Mouse (Mus musculus): ENCODE data around the gene Srpk3.
"Not testable (repeated sequence)": the region's sequence is repeated elsewhere in the genome, so short reads cannot be mapped to it uniquely, and the experiment has no call there.

Gene Srpk3

DNA sequence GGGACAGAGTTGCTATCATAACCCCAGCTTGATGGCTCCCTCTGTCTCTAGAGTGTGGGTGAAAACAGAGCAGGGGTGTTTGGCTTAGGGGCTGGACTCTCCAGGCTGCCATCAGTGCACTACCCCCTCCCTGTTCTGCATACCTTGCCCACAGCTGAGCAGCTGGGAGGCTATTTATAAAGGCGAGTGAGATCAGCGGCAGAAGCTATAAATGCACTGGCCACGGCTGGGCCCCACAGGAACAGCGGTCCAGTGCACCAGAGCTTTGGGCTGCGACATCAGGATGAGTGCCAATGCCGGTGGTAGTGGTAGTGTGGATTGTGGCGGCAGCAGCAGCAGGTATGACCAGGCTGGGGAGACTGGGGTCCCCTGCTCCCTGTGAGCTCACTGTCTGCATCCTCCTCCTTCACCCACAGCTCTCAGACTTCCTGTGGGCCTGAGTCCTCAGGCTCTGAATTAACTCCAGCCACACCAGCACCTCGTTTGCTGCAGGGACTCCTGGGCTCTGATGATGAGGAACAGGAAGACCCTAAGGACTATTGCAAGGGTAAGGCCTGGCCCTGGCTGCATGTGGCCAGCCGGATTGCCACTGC is at the start of gene Srpk3:
Gene Srpk3 (plus strand): TSS at position 238 of the 593 bp plus-strand sequence.
- no peak for DNase-seq (ENCODE audit: low read depth, low spot score)

DNA sequence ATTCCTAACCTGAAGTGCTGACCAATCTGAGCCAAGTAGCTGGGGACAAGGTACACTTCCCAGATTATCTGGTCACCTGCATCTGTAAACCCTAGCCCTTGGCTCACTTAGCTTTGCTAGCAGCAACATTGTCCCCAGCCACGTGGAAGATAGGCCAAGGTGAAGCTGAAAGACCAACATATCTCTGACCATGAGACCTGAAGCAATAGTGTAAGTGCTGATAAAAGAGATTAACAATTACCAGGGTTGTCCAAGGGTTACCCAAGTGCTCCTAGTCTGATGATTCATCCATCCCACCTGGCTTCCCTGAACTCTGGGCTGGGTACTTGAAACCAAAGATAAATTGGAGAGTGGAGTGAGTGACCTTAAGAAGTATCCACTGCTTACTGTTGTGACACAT is 43.3 kb upstream of the Srpk3 start:
- no peak for DNase-seq (ENCODE audit: low read depth, low spot score)

DNA sequence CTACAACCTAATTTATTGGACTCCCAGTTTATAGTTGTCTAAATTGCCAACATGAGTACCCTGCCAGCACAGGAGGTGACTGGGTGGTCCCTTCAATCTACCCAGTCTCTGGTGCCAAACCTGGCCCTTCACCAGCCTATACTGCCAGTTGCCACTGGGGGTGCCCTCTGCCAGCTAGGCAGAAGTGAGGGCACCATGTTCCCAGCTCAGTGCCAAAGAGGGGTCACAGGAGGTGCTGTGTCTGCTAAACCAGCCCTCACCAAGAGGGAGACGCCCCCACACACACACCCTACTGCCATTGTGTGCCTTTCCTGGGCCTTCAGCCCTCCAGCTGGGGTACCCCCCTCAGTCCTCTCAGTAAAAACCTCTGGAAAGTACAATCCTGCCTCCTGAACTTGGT is 36.0 kb upstream of the Srpk3 start:
- no peak for DNase-seq (ENCODE audit: low read depth, low spot score)

DNA sequence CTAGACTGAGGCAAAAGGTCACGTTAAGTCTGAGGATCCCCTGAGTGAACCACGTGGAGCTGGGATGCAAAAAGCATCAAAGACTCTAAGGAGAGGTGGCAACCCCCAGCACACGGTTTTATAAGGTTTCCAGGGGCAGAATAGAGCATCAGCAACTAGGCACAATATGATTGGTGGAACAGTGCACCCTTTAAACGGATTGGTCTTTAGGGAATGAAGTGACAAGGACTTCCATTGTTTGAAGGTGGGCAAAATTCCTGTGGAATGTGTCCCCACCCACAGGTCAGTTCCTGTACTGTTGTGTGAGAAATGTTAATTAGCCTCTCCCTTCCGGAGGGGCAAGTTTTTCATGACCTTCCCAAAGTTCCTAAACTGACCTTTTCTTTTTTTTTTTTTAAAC is 35.1 kb upstream of the Srpk3 start:
- DNase-seq (ENCODE audit: low read depth, low spot score): no peak

DNA sequence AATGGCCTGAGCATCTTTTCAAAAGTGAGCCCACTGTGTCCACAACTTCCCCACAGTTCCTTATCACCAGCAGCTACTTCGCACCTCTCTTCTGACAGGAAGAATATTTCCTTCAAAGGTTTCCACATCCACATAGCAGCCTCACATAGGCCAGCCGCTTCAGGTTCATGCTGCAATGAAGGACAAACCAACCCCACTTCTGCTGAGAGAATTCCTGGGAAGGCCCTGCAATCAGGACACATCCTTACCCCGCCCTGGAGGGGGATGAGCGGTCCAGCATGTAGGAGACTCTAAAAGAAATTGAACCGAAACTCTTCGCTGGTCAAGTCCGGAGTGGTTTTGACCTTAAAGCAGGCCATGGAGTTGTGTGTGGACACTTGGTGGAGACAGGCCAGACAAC is 34.4 kb upstream of the Srpk3 start:
- not testable (repeated sequence) for DNase-seq (ENCODE audit: low read depth, low spot score)

DNA sequence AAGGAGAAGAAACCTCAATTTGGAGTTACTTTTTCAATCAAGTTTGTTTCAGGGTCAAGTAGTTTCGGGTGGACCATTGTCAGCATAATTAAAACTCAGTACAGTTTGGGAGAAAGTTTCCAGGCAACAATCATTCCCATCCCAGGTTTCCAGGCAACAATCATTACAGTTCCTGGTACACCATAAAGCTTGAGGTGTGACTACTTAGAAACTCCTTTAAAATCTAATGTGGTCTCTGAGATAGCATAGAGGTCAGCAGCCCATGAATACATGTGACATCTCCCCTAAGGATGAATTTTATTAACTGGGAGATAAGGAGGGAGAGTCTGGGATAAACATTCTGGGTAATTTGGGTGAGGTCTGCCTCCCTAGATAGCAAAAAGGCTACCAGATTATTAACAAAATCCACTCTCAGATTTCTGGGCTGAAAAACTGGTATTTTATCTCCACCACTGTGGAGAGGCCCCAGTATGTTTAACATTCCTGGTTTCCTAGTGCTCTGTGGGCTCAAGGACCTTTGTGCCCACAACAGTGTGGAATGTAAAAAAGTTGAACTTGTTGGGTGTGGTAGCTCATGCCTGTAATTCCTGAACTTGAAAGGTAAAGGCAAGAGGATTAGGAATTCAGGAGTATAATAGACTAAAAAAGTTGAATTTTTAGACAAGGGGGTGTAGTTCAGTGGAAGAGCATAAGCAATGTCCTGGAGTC is 29.3 kb upstream of the Srpk3 start:
- DNase-seq (ENCODE audit: low read depth, low spot score): no peak

DNA sequence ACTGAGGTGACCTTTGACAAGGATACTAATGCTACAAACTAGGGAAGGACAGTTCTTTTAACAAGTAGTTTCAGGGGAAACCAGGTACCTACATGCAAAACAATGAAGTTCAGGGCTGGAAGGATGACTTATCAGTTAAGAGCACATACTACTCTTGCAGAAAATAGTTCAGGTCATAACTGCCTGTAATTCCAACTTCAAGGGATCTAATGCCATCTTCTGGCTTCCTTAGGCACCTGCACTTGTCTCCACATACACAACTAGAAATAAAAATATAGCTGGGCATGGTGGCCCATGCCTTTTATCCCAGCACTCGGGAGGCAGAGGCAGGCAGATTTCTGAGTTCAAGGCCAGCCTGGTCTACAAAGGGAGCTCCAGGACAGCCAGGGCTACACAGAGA is 25.2 kb upstream of the Srpk3 start:
- no peak for DNase-seq (ENCODE audit: low read depth, low spot score)

DNA sequence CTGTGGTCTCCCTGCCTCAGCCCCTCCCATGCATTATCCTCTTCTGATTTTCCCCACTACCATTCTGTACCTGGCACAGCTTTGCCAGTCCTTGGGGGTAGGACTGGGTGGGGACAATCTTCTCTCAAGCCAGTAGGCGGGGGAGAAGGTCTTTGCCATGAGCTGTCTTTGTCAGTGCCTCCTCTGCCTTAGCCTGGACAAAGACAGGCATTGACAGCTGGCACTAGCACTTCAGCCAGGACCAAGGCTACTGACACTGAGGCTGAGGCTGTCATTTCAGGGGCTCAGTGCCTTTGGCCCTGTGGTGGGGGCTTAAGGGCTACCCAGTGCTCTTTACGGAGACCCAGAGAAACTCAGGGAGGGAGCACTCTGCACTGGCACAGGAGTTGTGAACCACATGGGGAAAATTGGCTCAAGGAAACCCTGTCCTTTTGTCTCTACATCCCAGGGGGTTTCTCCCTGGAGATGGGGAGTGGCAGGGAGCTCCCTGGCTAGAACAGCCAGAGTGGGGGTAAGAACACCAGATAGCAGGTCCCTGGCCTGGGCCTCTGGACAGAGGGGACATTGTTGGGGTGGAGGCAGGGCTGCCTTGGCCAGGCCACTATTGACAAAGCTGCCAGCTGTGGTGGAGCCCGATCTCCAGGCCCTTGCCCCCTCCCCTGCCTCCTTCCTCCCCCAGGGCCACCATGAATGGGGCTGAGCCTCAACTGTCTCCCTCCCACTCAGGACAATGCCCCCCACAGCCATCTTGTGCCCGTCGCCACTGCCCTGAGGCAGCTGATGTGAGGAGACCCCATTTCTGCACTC is 17.7 kb upstream of the Srpk3 start, which contains the start of gene Plxnb3:
Gene Plxnb3 (plus strand): TSS at position 757 of the 807 bp plus-strand sequence.
- no peak for DNase-seq (ENCODE audit: low read depth, low spot score)

DNA sequence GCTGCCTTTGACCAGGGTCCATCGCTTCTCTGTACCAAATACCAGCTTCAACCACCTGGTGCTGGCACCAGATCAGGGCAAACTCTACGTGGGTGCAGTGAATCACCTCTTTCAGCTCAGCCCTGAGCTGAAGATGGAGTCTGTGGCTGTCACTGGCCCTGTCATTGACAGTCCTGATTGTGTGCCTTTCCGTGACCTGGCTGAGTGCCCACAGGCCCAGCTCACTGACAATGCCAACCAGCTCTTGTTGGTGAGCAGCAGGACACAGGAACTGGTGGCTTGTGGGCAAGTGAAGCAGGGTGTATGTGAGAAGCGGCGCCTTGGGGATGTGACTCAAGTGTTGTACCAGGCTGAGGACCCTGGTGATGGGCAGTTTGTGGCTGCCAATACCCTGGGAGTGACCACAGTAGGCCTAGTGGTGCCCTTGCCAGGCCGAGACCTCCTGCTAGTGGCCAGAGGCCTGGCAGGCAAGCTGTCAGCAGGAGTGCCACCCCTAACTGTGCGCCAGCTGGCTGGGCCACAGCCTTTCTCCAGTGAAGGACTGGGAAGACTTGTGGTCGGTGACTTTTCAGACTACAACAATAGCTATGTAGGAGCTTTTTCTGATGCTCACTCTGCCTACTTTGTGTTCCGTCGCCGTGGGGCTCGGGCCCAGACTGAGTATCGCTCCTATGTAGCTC is 15.5 kb upstream of the Srpk3 start:
- no peak for DNase-seq (ENCODE audit: low read depth, low spot score)

DNA sequence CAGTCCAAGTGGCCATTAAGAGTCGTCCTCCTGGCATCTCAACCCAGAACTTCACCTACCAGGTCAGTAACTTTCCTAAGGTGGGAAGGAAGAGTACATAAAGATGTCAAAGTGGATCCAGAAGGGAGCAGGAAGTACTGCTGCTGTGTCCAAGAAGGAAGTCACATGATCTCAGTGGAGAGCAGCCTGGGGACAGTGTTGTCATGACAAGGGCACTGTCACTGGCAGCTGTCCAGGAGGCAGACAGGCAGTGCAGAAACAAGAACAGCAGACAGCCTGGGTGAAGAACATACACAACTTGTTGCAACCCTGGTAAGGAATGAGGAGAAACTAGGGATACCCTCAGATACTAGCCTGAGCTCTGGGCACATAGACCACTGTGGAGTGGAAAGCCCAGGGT is 8.9 kb upstream of the Srpk3 start:
- DNase-seq (ENCODE audit: low read depth, low spot score): no peak

DNA sequence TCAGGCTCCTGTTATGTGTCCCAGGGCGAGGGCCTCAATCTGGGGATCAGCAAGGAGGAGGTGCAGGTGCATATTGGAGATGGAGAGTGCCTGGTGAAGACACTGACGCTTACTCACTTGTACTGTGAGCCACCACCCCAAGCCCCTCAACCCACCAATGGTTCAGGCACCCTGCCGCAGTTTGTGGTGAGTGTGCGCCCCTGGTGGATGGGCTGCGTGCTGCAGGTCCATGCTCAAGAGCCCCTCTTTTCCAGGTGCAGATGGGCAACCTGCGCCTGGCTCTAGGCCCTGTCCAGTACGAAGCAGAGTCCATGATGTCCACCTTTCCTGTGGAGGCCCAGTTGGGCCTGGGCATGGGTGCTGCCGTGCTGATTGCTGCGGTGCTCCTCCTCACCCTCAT is 6.9 kb upstream of the Srpk3 start:
- no peak for DNase-seq (ENCODE audit: low read depth, low spot score)

DNA sequence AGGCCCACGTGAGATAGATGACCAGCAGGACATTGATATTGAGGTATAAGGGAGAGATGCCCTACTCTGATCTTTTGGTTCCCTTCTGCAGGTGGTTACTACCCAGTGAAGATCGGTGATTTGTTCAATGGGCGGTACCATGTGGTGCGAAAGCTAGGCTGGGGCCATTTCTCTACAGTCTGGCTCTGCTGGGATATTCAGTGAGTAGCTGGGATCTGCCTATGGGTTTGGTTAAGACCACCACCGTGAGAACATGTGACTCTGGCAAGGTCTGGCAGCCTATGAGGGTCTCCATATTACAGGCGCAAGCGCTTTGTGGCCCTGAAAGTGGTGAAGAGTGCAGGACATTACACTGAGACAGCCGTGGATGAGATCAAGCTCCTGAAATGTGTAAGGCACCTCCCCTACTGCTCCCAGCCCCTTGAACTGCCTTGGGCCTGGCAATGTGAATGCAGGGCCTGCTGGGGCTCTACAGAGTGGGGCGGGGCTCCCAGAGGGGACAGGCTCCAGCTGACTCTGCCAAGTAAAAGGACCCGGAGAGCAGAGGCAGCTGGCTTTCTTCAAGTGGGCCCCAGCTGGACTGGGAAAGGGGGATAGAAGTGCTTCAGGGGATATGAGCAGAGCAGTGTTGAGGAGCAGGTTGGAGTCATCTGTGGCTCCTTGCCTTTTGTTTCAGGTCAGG is 738 bp downstream of the Srpk3 start:
- DNase-seq (ENCODE audit: low read depth, low spot score): no peak

DNA sequence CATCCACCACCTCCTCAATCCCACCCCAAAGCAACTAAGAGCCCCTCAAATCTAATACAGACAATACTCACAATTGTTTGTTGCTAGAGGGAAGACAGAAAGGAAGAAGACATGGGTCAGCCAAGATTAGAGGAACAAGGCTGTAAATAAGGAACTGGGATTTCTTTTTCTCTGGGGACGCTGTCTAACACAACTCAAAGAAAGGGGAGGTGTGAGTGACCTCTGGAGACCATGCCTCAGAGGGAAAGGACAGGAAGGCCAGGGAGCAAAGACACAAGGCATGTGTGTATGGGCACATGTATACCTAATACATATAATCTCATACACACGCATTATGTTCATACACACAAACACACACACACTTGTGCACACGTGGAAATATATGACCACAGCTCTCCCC is 8.0 kb downstream of the Srpk3 start:
- no peak for DNase-seq (ENCODE audit: low read depth, low spot score)

DNA sequence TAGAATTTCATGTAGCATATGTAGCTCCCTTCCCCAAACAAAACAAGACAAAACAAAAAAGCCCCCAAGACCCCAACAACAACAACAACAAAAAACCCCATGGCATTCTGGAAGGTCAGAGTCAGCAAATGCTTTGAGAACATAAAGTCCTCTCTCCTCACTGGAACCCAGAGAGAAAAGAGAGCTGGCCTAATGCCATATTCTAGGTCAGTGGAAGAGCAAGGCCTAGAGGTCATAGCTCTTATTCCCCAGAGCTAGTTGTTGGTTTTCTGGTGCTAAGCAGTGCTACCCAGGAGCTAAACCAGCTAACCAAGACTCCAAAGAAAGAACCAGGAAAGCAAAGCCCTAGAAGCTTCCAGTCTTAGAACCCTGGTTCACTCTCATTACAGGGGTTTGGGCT is 11.5 kb downstream of the Srpk3 start:
- no peak for DNase-seq (ENCODE audit: low read depth, low spot score)

DNA sequence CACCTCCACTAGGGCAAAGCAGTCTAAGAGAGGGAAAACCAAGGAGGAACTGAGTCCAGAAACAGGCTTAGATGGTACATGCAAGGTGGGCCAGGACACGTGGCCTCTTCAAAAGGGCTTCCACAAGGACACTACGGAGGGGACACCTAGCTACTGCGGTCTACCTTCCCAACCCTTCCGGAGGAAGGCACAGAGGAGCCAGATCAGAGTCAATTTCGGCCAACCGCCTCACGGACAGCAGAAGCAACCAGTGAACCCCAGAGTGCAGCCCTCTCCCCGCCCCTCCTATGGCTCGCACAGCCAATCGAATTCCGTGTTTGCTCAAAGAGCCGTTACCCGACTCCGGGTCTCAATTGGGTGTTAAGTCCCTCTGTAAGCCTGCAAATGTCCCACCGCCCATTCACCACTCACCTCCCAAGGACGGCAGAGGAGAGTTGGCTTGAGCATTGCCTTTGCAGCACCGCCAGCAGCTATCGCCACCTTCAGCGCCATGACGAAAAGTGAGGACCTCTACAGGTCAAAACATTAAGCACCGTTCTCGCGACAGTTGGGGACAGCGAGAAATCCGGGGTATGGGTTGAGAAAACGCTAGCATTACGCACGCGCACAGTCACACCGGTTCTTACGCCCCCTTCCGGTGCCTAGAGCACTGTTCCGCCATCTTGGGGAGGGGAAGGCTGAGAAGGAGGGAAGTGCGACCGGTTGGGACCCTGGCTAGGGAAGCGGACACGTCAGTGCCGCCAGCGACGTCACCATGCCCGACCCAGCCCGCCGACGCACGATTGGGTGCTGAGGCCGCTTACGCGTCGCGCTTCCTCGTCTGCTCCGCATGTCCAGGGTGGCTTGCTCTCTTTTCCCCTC is 12.4 kb downstream of the Srpk3 start, which contains the start of the genes Idh3g and Ssr4:
Gene Idh3g (minus strand): TSS at position 534 of the 861 bp plus-strand sequence.
Gene Ssr4 (plus strand): TSS at position 665 of the 861 bp plus-strand sequence.
- peak; percentile 94 for DNase-seq (ENCODE audit: low read depth, low spot score)

DNA sequence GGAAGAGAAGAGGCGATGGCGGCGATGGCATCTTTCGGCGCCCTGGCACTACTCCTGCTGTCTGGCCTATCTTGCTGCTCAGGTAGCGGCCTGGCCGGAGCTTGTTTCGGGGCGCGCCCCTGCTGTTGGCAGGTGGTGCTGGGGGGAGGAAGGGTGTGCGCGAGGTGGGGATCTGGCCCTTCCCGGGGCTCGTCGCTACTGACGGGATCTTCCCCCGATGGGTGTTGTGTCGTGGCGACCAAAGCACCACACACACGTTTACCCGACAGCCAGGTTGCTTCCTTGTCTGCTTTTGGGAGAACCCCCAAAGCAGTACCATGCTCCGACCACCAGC is 13.0 kb downstream of the Srpk3 start:
- DNase-seq (ENCODE audit: low read depth, low spot score): no peak

DNA sequence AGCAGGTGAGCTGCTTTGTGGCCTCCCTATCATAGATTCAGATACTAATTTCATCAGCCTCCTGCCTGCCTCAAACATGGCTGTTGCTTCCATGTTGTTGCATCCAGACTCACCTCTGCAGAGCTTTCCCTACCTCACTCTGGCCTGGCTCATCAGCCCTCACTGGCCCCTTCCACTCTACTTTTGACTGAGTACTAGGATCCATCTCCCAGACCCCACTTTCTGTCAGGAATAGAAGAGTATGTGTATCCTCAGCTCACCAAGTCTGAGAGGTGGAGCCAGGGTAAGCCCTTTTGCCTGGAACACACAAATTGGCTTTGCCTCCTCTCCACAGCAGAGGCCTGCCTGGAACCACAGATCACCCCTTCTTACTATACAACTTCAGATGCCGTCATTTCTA is 14.3 kb downstream of the Srpk3 start:
- DNase-seq (ENCODE audit: low read depth, low spot score): no peak

DNA sequence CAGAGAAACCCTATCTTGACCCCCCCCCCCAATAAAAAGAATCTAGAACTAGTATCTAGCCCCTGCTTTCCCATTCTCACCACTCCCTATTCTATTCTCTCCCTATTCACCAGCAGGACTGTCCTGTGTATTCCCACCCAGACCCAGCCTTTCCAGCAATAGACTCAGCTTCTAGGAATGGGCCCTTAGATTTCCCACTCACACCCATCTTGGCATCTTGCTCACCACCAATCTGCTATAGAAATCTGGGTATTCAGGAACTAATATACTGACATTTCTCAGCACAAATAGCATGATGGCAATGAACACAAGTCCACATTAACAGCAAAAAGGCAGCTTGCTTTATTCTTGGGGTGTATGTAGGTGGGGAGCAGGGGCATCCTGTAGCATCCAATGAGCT is 18.8 kb downstream of the Srpk3 start:
- no peak for DNase-seq (ENCODE audit: low read depth, low spot score)

DNA sequence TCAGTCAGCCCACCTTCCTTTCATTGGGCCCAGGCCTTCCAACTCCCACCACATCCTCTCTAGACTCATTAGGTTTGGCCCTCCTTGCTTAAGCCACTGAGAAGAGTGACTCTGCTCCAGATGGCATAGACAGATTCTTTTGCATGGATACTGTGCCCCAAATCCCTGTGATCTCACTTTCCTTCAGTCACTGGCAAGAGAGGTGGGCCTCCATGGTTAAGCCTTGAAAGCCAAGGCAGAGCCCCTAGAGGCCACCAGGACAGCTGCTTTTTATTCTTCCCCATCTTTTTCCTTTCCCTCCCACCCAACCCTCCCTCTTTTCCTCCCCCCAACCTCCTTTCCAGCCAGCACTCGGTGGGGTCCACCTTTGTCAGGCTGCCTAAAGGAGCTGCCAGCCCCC is 19.3 kb downstream of the Srpk3 start:
- DNase-seq (ENCODE audit: low read depth, low spot score): no peak

DNA sequence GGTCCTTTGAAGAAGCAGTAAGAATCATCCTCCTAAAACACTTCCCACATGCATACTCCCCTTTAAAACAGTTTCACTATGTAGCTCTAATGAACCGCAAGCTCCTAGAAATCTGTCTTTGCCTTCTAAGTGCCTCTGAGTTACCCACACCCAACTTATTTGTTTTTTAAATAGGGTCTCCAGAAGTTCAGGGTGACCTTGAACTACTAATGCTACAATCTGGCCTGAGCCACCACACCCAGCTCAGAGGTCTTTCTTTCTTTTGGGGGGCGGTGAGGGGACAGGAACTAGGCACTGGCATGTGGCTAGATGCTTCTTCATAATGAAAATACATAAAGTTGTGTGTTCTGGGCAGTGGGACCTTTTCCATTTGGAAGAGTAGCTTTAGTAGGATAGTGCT is 23.3 kb downstream of the Srpk3 start:
- no peak for DNase-seq (ENCODE audit: low read depth, low spot score)

DNA sequence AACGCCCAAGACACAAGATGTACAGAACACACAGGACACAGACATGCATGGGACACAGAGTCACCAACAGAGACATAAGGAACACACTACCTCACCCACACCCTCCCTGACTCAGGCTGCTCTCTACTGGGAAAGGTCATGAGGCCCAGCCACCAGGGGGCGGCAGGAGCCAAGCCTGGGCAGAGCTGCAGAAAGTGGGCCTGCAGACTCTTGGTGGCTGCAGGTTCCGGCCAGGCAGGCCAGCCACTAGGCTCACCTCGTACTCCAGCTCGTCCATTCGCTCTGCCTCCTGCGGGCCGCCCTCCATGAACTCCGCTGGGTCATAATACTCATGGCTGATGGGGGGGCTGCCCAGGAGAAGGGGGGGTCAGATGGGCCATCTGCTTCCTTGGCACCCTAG is 24.3 kb downstream of the Srpk3 start:
- no peak for DNase-seq (ENCODE audit: low read depth, low spot score)
